Mouse (Mus musculus) hindbrain, embryonic 15.5 days (tissue): ENCODE measurements around the gene Zfp710. TPM values are rescaled to one million over a fixed set of nuclear protein-coding genes. Genes with fewer than 3 reads are reported as not detected.

ENCODE experiments used
- ATAC-seq: fragments of 200-750 bp; cut with Nextera tagmentation; 2 replicates; pipeline ENCODE4 v1.8.0; 2017; ENCODE audit warnings: low read depth, moderate number of reproducible peaks, moderate TSS enrichment; ENCODE audit not compliant: low FRiP score
- H3K27ac ChIP-seq: fragments of 300-500 bp; sonication (generic); replicated peaks from 2 replicates; pipeline ENCODE4 v1.5.1; 2015; ENCODE audit warnings: mild to moderate bottlenecking, inconsistent platforms
- H3K27me3 ChIP-seq: fragments of 300-500 bp; sonication (generic); 2 replicates; pipeline ENCODE4 v1.6.1; 2015; ENCODE audit warnings: control low read depth, inconsistent platforms
- H3K36me3 ChIP-seq: fragments of 300-500 bp; sonication (generic); 2 replicates; pipeline ENCODE4 v1.6.1; 2015; ENCODE audit warnings: control low read depth, inconsistent platforms
- H3K4me1 ChIP-seq: fragments of 300-500 bp; sonication (generic); replicated peaks from 2 replicates; pipeline ENCODE4 v1.6.1; 2015; ENCODE audit warnings: control low read depth, inconsistent platforms
- H3K4me2 ChIP-seq: fragments of 300-500 bp; sonication (generic); 2 replicates; pipeline ENCODE4 v1.6.1; 2015; ENCODE audit warnings: moderate library complexity, mild to moderate bottlenecking, inconsistent platforms
- H3K4me3 ChIP-seq: fragments of 300-500 bp; sonication (generic); 2 replicates; pipeline ENCODE4 v1.5.1; 2015; ENCODE audit warnings: mild to moderate bottlenecking, inconsistent platforms
- H3K9ac ChIP-seq: fragments of 300-500 bp; sonication (generic); 2 replicates; pipeline ENCODE4 v1.6.1; 2015; ENCODE audit warnings: inconsistent platforms
- H3K9me3 ChIP-seq: fragments of 300-500 bp; sonication (generic); 2 replicates; pipeline ENCODE4 v1.6.1; 2016; ENCODE audit warnings: control low read depth, inconsistent platforms
- WGBS: fragments of 180-500 bp; shearing (Covaris S2); methylation state at CpG from one replicate; pipeline ENCODE4 v1.1.7; 2015; 5-methylcytosine and 5-hydroxymethylcytosine counted together
- polyA plus RNA-seq: library from polyadenylated mRNA; unstranded; fragments of >200 nt; fragmentation: Nextera tagmentation; extraction: Ambion mirVana; gene quantifications from 2 replicates; pipeline ENCODE4 v1.2.1, GENCODE M21; 2015

Gene Zfp710
- polyA plus RNA-seq, 1 experiment from 2014 or later = 16.3 TPM

DNA sequence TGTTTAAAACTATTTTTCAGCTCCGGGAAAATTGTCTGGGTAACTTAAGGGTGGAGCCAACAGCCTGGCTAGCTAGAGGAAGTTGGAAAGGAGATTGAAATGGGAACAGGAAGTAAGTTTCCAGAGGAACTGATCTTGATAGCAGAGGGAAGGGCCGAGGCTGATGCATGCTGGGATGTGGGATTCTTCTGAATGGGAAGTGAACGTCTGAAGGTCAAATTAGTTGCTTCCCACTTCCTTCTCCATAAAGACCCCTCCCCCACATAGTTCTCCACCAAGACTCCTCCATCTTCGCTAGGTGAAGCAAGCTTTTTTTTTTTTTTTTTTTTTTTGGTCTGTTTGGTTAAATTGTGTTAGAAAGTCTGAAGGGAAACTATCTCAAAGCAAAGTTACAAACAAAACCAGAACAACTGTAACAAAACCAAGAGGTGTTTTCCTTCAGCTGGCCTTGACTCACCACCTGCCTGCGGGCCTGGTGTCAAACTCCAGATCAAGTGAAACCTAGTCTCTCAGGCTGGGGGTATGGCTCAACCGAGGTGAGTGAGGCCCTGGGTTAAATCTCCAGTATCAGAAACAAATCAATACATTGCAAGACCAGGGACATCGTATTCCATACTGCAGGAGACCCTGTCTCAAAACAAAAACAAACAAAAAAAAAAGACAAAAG is 10.6 kb upstream of the Zfp710 start:
- Histone ChIP-seq H3K4me2 (no peak overlapping the region), H3K27ac (no peak overlapping the region), H3K27me3 (no peaks in the 10 kb centered on the region), H3K9me3 (no peaks in the 10 kb centered on the region), H3K4me3 (no peak overlapping the region), H3K9ac (no peak overlapping the region), H3K36me3 (no peaks in the 10 kb centered on the region), H3K4me1 (no peaks in the 10 kb centered on the region)
- no peak for ATAC-seq
- WGBS = 80% methylated on average over 7 of the region's 7 CpGs

DNA sequence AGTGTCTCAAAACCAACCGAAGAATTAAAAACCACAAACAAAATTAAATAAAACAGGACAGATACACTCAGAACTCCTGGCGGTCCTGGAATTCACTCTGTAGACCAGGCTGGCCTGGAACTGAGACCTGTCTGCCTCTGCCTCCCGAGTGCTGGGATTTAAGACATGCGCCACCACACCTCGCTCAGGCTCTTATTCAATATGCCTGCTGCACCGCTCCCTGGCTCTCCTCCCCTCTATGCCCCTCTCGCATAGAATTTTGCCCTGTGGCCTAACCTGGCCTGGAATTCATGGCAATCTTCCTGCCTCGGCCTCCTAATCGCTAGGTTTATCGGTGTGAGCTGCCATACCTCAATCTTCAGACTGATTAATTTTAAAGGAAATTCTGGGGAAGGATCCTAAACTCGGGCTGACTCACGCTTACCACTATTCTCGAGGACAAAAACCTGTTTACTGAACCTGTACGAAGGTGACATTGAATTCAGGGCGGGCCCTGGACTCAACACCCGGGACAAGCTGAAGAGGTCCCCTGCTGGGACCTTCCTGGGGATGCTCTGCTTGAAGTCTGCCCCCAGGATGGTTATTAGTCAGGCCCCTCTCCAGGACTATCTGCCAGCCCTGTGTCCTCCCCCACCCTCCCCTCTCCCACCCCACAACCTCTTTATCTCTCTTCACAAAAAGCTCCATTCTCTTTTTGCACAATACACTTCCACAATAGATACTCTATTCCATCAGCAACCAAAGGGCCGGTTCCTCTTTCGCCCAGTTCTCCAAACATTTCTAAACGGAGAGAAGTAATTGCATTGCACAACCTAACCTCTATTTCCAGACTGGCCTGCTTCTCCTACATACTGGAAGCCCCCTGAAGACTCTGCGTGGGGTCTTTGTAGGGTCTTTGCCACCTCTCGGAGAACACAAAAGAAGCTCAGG is 9.5 kb upstream of the Zfp710 start:
- no peak for ATAC-seq
- Histone ChIP-seq H3K27ac (no peak overlapping the region), H3K4me2 (no peak overlapping the region), H3K9me3 (no peaks in the 10 kb centered on the region), H3K27me3 (no peaks in the 10 kb centered on the region), H3K4me3 (no peak overlapping the region), H3K4me1 (no peaks in the 10 kb centered on the region), H3K9ac (no peak overlapping the region), H3K36me3 (no peaks in the 10 kb centered on the region)
- WGBS = 67% methylated on average over 21 of the region's 21 CpGs

DNA sequence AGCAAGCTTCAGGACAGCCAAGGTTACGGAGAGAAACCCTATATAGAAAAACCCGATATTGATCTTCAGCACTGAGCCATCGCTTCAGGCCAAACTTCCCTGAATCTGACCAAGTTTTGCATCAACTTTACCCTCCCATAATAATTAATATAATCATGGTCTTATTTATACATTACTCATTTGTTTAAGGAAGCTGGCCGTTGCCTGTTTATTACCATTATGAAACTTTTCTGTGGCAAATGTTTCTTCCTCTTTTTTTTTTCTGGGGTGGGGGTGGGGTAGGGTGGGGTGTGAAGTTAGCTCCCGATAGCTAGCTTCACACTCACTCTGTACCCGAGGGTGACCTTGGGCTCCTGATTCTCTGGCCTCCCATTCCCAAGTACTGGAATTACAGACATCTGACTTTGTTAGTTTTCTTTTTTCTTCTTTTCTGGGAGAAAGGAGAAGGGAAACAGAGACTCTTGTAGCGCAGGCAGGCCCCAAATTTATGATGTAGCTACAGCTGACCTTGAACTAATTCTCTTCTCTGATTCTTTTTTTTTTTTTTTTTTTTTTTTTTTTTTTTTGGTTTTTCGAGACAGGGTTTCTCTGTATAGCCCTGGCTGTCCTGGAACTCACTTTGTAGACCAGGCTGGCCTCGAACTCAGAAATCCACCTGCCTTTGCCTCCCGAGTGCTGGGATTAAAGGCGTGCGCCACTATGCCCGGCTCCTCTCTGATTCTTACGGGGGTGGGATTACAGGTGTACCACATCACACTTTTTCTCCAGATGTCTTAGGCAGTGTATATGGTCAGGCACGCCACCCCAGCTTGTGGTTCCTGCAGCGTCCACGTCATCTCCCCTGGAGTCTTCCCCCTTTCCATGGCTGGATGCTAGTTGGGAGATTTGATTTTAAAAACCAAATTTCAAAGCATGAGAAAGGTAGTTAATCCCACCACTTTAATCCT is 5.8 kb upstream of the Zfp710 start:
- 91% methylated on average over 16 of the region's 17 CpGs for WGBS
- no peak for ATAC-seq
- no peaks in the 10 kb centered on the region for H3K9me3 ChIP-seq

DNA sequence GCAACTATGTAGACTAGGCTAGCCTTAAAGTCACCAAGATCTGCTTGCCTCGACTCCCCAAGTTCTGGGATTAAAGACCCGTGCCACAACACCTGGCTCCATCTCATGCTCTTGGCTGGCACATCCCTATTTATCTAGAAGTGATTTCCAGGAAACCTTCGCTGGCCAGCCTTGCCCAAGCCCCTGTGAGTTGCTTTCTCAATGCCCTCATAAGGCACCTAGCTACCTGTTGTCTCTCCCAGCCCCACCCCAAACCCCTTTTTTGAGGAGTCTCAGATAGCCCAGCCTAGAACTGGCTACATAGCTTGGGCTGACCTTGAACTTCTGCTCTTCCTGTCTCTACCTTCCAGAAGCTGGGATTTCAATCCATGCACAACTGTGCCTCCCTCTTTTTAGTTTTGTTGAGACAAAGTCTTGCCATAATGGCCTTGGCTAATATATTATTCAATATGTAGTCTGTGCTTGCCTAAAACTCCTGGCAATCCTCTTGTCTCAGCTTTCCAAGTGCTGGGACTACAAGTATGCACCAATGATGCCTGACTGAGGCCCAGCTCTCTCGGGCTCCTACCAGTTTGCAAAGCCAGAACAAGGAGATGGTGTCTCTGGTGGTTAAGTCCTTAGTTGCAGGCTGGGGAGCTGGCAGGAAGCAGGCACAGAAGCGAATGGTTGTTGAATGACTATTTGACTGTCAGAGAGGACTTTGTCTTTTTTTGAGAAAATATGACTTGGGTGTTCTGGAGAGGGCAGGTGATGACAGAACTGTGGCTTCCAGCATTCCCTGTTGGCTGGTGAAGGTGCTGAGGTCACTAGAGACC is 786 bp upstream of the Zfp710 start:
- WGBS = 67% methylated on average over 5 of the region's 5 CpGs
- ATAC-seq = no peak
- peaks cover 28% of the 10 kb centered on the region for H3K4me1 ChIP-seq
- H3K36me3 ChIP-seq = no peaks in the 10 kb centered on the region
- H3K4me2 ChIP-seq = peak overlapping the region; percentile 84
- H3K27me3 ChIP-seq = no peaks in the 10 kb centered on the region
- peak overlapping the region; percentile 96 for H3K27ac ChIP-seq
- H3K9me3 ChIP-seq = no peaks in the 10 kb centered on the region
- H3K9ac ChIP-seq = no peak overlapping the region
- H3K4me3 ChIP-seq = no peak overlapping the region

More for the DNA sequence above, 5.8 kb upstream of the Zfp710 start:
- H3K4me1 ChIP-seq = no peaks in the 10 kb centered on the region
- no peak overlapping the region for H3K9ac ChIP-seq
- no peak overlapping the region for H3K4me3 ChIP-seq
- H3K36me3 ChIP-seq = no peaks in the 10 kb centered on the region
- no peaks in the 10 kb centered on the region for H3K27me3 ChIP-seq
- H3K27ac ChIP-seq = no peak overlapping the region
- no peak overlapping the region for H3K4me2 ChIP-seq

DNA sequence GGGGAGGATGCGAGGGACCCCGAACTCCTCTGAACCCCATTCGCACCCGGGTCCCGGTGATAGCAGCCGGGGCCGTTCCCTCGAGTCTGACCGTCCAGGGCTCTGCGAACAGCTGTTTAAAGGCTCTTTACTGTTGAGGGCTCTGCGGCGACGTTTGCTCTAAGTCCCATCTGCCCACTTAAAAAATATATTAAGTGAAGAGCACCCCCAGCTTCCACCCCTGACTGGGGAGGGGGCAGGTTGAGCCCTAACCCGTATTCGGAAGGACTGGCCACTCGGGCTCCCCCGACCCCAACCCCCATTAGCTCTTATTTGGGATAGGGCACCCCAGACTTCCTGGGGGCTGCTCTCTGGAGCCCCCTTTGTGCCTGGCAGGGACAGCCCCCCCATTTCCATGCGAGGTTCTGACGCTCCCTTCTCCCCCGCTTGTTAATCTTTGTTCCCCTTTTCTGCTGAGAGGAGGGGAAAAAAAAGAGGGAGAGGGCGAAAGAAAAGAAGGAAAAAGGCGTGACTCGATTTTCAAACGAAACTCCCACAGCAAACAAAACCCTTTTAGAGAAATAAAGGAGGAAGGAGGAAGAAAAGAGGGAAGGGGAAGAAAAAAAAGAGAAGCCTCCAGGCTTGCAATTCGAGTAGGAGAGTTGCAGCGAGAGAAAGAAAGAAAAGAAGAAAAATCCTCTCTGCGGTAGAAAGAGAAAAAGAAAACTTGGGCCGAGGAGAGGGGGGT is 940 bp downstream of the Zfp710 start:
- H3K27ac ChIP-seq = peak overlapping the region; percentile 96
- under 1% methylated on average over 28 of the region's 28 CpGs for WGBS
- H3K4me2 ChIP-seq = peak overlapping the region; percentile 84
- peak overlapping the region; percentile 90 for H3K9ac ChIP-seq
- no peaks in the 10 kb centered on the region for H3K9me3 ChIP-seq
- H3K36me3 ChIP-seq = no peaks in the 10 kb centered on the region
- ATAC-seq = peak; percentile 27
- peak overlapping the region; percentile 91 for H3K4me3 ChIP-seq
- peaks cover 29% of the 10 kb centered on the region for H3K4me1 ChIP-seq
- no peaks in the 10 kb centered on the region for H3K27me3 ChIP-seq

DNA sequence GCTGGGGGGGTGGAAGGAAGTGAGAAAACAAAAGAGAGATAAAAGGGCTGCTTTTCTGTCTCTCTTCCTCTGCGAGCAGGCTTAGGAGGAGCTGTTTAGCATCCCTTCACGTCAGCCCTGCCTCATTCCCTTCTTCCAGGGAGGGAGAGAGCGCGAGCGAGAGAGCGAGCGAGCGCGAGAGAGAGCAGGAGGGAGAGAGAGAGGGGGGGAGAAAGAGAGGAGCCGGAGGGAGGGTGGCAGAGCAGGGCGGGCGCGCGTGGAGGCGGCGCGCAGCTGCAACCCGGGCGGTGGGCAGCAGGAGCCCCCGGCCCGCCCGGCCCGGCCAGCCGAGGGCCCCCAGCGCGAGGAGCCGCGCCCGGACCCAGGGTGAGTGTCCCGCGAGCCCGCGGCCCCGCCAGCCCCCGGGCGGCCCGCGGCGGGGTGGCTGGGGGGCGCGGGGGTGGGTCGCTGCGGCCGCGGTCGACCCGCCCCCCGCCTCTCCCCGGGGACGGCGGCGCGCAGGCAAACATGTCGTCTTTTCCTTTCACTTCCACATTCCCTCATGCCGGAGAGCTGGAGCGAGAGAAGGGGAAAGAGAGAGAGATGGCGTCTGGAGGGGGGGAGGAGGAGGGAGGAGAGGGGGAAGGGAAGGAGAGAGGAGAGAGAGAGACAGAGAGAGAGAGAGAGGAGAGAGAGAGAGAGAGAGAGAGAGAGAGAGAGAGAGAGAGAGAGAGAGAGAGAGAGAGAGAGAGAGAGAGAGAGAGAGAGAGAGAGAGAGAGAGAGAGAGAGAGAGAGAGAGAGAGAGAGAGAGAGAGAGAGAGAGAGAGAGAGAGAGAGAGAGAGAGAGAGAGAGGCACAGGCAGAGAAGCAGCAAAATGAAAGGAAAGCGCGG is 1.7 kb downstream of the Zfp710 start:
- H3K9ac ChIP-seq = peak overlapping the region; percentile 90
- 2% methylated on average over 42 of the region's 59 CpGs for WGBS
- H3K9me3 ChIP-seq = no peaks in the 10 kb centered on the region
- H3K4me3 ChIP-seq = peak overlapping the region; percentile 91
- H3K27ac ChIP-seq = peak overlapping the region; percentile 96
- H3K4me1 ChIP-seq = peaks cover 32% of the 10 kb centered on the region
- H3K4me2 ChIP-seq = peak overlapping the region; percentile 84
- no peaks in the 10 kb centered on the region for H3K36me3 ChIP-seq
- peak; percentile 54 for ATAC-seq
- no peaks in the 10 kb centered on the region for H3K27me3 ChIP-seq

DNA sequence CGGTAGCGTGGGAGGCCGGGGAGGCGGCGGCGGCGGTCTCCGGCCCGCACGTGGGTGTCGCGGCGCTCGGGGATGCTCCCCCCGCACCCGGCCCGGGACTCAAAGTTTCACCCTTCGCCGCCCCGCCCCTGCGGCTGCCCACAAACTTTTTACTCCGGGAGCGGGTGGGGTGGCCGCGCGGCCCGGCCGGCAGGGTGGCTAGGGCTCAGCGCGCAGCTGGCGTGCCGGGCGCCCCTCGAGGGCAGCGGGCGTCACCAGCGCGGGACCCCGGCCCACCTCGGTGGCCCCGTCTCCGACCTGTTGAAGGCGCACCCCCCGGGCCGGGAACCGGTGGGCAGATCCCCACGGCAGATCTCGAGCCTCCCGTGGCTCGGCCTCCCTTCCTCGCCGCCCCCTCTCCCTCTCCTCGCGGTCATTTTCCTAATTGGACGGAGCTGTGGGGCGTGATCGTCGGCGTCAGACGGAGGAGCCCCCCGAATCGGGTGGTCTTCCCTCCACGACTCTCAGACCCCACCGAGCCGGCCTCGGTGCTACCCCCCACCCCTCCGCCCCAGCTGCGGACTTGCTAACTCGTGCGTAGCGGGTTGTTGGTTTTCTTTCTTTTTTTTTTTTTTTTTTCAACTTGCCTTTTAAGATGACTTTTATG is 2.5 kb downstream of the Zfp710 start:
- H3K9me3 ChIP-seq = no peaks in the 10 kb centered on the region
- H3K4me3 ChIP-seq = peak overlapping the region; percentile 91
- WGBS = under 1% methylated on average over 59 of the region's 71 CpGs
- no peaks in the 10 kb centered on the region for H3K27me3 ChIP-seq
- ATAC-seq = no peak
- peaks cover 40% of the 10 kb centered on the region for H3K4me1 ChIP-seq
- peak overlapping the region; percentile 76 for H3K27ac ChIP-seq
- peak overlapping the region; percentile 70 for H3K9ac ChIP-seq
- H3K36me3 ChIP-seq = no peaks in the 10 kb centered on the region
- peak overlapping the region; percentile 84 for H3K4me2 ChIP-seq

DNA sequence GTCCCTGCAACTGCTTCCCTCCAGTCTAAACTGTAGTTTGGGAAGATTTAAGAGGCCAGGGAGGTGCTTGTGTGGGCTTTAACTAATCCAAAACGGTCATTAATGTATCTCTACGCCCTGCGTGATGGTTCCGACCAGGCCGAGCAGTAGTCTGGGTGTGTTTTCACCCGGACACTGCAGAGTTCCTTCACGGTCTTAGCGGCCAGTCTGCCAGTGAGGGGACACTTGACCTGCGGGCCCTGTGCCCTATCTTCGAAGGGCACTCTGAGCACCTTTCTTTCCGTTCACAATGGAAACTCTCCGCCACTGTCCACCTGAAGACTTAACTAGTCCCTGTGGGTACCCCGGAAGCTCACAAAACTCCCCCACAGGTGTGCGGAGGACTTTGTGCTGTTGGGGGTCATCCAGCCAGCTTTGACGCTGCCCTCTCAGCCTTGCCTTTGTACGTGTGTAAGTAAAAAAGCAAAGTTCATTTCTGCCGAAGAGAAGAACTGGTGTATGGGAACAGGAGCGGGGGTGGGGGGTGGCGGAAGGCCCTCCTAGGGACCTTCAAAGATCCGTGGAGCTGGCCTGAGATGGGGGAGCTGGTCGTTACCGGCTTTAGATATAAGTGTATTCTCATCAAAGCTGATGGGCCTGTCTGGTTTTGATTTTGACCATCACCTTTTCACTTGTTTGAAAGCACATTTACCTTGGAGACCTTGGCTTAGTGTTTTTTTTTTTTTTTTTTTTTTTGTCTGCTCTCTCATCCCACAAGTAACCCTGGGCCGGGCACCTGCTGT is 3.2 kb downstream of the Zfp710 start:
- no peak for ATAC-seq
- peak overlapping the region; percentile 84 for H3K4me2 ChIP-seq
- H3K9ac ChIP-seq = peak overlapping the region; percentile 70
- H3K36me3 ChIP-seq = no peaks in the 10 kb centered on the region
- peak overlapping the region; percentile 76 for H3K27ac ChIP-seq
- no peaks in the 10 kb centered on the region for H3K9me3 ChIP-seq
- peak overlapping the region; percentile 91 for H3K4me3 ChIP-seq
- H3K27me3 ChIP-seq = no peaks in the 10 kb centered on the region
- 3% methylated on average over 23 of the region's 23 CpGs for WGBS
- peaks cover 44% of the 10 kb centered on the region for H3K4me1 ChIP-seq

DNA sequence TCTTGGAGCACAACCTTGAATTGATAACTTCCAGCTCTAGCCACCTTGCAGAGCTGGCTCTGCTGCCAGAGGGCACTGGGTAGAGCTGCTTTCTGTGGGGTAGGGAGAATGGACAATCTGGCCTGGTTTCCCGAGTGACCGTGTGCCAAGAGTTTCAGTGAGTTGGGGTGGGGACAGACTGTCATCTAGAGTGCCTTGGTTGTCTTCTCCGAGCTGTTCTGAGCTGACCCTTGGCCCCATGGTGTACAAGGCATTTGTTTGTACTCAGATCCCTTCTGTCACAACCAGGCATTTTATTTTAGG is 3.8 kb downstream of the Zfp710 start:
- H3K9ac ChIP-seq = no peak overlapping the region
- WGBS = 21% methylated on average over 3 of the region's 3 CpGs
- H3K36me3 ChIP-seq = no peaks in the 10 kb centered on the region
- peak overlapping the region; percentile 91 for H3K4me3 ChIP-seq
- no peak overlapping the region for H3K27ac ChIP-seq
- H3K9me3 ChIP-seq = no peaks in the 10 kb centered on the region
- peak overlapping the region; percentile 84 for H3K4me2 ChIP-seq
- ATAC-seq = no peak
- H3K27me3 ChIP-seq = no peaks in the 10 kb centered on the region
- peaks cover 44% of the 10 kb centered on the region for H3K4me1 ChIP-seq
